Mouse (Mus musculus): ENCODE results near the gene Fignl2.

The Fignl2 gene

DNA sequence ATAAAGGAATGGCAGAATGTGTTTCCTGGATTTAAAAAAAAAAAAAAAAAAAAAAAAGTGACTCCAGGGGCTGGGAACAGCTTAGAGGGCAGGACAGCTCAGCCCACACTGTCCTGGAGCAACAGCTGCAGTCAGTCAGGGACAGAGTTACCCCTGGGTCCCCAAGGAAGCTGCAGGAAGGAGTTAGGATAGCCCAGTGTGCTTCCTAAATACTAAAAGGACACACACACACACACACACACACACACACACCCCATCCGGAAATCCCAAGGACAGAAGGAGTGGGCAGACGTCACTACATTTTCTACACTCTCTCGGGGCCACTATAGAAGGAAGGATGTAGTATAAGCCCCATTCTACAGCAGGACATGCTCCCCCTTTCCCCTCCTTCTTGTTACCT, 10.3 kb downstream of the Fignl2 start:
- DNase-seq (ENCODE audit: low spot score in 2 of 2), result no peak

DNA sequence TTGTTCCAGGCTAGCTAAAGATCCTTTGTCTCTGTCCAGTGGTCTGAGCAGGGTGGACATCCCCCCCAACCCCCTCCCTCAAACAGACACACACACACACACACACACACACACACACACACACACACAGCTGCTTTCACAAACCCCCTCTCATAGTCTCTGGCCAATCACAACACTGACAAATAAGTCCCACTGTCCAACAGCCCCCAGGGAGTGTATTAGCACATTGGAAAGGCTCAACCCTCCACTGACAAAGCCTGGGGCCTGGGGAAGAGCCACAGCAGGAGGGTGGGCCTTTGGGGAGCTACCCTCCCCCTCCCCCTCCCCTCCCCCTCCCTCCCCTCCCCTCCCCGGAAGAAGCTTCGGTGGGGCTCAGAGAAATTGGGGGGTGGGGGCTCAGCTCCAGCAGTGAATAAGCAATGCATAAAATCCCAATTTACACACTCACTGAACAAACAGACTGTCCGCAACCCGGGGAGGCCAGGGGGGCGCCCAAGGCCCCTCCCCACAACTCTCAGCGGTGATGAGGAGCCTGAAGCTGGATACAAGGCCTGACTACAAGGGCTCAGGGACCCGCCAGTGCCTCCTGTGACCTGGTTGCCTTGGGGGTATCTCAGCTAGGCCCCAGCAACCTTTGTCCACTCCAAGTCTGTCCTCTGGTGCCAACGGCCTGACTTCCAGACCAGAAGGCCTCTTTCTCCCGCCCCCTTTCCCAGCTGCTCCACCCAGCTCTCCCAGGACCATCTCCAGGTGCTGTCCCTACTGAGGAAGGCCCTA, 11.3 kb downstream of the Fignl2 start:
- DNase-seq (ENCODE audit: low spot score in 2 of 2), result no peak

DNA sequence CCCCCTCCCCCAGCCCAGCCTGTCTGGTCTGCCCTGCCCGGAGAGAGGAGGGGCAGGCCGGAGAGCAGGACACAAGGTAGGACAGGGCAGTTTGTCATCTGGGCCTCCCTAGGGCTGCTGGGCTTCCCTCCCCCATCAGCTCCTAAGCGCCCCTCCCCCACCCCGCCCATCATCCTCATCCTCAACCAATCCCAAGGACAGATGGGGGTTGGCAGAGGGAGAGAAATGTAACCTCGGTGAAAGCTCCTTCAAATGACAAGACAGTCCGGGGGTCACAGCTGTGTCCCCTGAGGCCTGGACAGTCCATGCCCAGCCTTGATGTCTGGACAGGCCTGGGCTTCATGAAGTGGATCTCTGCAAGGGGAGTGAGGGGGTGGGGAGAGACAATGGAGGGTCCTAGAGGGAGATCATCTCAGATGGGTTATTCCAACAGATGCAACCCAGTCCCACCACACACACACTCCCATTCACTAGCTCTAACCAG, 12.0 kb downstream of the Fignl2 start:
- DNase-seq (ENCODE audit: low spot score in 2 of 2), result no peak

DNA sequence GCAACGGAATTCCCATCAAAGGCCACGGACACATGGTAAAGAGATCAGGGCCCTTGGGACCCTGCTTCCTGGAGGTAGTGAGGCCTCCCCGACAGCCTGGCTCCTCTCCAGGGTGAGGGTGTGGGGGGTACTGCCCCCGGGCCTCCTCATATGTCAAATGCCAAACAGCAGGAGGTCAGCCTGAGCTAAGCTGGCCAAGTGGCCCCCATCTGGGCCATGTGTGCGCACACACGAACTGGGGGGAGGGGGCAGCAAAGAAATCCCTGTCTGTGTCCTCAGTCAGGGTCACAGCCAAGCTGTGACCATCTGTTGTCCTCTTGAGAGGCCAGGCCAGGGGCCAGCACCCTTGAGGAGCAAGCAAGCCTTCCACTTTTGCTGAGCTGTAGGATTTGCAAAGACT, 13.3 kb downstream of the Fignl2 start:
- DNase-seq (ENCODE audit: low spot score in 2 of 2), result no peak

DNA sequence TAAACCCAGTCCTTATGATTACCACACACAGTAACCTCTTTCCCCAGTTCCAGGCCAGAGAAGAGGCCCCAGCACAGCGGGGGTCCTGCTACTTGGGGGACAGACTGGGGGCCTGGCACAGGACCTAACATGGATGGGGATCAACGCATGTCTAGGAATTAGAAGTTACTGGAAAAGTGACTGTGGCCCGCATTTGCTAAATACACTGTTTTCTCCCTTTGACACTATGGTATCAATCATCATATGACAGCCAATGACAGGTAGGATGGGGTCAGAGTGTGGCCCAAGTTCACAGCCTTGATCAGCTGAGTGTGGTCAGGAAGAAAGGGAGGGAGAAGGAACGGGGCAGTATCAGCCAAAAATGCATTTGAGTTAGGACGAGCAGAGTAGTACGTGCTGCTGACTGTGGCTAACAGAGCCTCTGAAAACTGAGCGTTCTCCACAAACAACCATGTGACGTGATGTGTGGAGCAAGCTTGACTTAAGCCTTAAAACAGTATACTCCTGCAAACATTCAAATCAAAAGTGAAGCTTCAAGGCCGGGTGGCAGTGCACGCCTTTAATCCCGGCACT, 18.0 kb downstream of the Fignl2 start:
- no peak for DNase-seq (ENCODE audit: low spot score in 2 of 2)

DNA sequence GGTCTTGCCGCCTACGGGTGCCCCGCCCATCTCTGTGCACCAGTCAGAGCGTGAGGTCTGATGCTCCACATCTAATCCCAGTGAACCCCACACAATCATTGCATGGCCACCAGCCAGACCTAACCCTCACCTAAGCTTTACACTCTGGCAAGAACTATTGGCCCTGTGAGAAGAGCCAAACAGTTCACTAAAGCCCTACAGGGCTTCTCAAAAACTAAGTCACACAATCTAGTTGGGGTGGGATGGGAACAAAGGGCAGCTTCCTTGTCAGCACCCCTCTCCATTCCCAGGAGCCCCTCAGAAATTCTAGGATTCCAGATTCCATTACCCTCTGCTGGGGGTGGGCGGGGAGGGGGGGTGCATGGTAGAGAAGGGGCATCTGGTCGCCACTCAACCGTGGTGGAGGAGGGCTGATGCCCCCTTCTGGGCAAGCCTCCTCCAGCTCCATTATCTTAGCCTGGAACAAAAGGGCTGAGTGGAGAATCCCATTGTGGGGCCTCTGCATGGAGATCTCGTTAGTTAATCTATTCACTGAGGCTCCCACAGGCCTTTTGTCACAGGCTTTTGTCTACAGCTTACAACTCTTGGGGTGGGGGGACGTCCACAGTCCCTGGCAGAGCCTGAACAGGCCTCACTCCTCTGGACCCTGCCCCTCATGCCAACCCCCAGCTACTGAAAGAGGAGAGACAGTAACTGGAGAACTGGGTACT, 18.6 kb downstream of the Fignl2 start:
- no peak for DNase-seq (ENCODE audit: low spot score in 2 of 2)

DNA sequence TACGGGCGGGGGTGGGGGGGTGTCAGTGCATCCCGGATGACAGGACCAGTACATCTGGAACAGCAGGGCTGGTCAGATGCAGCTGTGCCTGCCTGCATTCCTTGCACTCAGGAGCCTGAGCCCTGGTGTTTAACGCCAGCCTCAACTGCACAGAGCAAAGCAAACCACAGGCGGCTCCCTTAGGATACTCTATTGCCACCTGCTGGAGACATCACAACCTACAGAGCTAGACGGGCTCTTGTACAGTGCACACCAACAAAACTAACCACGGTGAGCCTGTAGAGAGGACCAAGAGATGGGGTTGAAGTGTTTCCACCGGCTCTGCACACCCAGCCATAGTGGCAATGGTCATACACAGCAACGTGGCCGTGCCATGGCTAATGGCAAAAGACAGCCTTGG, 22.1 kb downstream of the Fignl2 start:
- no peak for DNase-seq (ENCODE audit: low spot score in 2 of 2)

DNA sequence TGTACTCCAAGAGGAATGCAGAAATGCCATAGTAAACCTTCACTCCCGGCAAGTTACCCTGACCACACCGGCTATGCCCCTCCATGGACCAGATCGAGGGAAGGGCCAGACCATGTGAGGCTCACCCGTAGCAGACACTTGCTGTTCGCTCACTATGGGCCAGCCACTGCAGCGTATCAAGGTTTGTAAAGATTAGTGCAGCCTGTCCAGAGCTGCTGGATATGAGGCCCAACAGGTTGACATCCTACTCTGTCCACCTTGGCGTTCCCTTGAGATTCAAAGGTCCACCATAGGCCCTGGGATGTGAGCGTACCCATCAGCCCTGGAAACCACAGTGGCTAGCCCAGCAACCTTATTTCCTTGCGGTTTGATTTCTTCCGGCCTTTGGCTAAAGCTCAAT, 23.8 kb downstream of the Fignl2 start:
- DNase-seq (ENCODE audit: low spot score in 2 of 2), result no peak

DNA sequence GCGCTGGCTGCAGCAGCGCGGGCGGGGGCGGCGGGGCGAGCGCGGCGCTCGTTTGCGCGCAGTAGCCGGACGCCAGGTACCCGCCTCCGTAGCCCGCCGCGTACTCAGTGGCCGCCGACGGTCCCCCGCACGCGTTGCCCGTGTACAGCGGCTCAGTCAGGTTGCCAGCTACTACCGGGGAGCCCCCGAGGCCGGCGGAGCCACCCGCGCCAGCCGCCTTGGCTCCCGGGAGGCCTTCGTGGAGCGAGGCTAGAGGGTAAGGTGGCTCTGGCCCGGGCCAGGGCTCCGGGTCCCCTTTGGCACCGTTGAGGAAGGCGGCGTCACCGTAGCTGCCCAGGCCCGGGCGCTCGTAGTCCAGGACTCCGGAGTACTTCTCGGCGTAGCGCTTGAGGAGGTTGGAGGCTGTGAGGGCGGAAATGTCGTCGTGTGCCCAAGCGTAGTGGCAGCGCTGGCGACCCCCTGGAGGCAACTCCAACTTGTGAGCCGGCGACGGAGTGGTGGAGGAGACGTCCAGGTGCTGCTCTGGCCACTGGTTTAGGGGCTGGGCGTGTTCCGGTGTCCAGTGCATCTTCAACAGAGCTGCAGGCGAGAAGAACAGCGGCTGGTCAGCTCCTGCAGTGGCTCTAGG, 24.4 kb downstream of the Fignl2 start:
- no peak for DNase-seq (ENCODE audit: low spot score in 2 of 2)

DNA sequence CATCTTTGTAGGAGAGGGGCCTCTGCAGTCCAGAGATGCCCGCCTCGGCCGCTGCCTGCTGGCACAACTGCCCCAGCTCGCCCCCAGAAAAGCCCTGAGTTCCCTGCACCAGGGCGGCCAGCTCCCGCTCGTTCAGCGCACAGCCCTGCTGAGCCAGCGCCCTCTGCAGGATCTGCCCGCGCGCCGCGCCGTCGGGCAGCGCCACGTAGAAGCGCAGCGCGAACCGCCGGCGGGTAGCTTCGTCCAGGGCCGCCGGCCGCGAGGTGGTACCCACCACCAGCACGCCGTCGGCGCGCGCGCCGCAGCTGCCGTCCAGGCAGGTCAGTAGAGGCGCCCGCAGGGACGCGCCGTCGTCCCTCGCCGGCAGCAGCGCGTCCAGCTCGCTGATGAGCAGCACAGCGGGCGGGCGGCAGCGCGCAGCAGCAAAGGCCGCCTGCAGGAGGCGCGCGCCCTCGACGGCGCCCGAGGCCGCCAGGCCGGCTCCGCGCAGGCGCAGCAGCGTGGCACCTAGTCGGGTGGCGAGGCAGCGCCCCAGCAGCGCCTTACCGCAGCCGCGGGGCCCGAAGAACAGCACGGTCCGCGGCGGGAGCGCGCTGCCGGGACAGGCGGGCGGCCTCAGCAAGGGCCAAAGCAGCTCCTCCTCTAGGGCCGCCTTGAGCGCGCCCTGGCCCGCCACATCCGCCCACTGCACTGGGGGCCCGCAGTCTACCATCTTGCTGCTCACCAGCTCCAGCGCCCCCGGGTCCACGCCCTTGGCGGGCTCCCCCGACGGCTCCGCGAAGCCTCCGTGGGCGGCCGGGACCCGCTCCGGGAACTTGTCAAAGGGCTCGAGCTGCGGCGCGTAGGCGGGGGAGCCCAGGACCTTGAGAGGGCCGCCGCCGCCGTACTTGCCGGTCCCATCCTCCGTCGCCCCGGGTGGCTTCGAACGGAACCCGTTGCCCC, 25.5 kb downstream of the Fignl2 start:
- no peak for DNase-seq (ENCODE audit: low spot score in 2 of 2)

DNA sequence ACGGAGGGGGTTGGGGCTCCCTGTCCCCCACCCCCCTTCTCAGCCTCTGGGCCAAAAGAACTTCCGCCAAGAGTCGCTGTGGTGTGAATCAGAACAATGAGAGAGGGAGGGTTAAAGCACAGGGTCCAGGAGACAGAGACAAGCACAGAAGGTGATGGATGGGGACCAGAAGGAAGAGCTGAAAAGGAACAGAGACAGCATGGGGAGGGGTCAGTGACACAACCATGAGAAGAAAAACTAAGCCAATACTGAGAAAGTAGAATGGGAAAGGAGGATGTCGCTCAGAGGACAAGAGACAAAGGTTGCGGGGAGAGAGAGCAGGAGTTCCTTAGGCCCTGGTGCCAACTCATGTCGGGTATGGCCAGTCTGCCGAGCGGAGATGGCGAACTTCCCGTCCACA, 26.5 kb downstream of the Fignl2 start:
- no peak for DNase-seq (ENCODE audit: low spot score in 2 of 2)

DNA sequence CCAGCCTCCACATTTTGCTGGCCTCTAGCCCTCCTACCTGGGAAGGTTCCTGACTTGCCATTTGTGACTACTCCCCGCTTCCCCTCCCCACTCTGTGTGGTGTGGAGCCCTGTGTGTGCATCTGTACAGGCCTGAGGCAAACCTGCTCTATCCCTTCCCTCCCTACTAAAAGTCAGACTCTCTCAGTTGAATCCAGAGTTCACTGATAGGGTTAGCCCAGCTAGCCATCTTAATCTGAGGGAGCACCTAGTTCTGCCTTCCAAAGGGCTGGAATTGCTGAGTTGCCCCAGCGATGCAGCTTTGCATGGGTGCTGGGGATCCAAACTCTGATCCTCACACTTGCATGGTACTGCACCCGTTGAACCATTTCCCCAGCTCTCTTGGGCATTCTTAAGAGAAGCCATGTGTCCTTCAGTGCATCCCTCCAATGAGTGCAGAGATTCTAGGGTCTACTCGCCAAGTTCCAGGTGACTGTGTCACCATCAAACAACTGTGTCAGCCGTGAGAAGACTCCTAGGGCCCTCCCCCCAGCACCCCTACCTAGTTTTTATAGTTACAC, 29.9 kb downstream of the Fignl2 start:
- DNase-seq (ENCODE audit: low spot score in 2 of 2), result no peak

DNA sequence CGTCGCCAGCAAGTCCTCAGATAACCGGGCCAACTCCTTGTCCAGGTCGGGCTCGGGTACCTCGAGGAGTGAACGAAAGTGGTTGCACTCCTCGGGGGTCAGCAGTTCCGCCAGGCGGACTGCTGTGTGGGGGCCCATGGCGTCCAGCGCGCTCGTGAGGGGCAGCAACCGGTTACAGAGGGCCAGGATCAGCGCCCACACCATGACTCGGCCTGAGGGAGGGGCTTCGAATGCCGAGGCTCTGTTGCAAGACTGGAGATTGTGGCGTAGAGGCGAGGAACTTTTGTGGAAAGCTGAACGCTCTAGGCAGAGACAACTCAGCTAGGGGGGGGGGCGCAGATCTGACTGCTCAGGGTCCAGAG, 31.2 kb downstream of the Fignl2 start, which contains the start of gene Gm47841:
Gm47841 (minus strand) TSS at position 204 of the 362 bp plus-strand sequence.
- DNase-seq (ENCODE audit: low spot score in 2 of 2), result no peak

DNA sequence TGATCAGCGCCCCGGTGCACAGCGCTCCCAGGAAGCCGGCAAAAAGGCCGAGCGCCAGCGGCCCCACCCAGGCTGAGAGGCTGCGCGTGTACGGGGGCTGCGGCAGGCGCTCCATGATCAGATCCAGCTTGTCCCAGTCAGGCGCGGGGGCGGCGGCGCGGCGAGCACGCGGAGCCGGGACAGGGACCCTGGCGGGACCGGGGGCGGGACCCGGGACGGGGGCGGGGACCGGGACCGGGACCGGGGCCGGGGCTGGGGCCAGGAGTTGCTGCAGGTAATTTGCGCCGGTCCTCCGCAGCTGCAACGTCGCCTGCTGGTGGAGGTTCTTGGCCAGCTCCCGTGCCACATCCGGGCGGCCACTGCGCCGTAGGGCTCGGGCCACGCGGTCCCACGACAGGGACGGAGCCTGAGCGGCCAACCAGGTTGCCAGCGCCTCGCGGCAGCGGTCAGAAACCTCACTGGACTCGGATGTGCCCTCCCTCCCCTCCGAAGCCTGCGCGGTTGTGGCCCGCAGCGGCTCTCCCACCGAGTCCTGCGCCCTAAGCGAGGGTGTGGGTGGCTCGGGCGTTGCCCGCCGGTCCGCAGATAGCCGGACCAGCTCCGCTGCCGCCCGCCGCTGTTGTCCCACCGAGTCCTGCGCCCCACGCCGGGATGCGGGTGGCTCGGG, 31.7 kb downstream of the Fignl2 start:
- DNase-seq (ENCODE audit: low spot score in 2 of 2), result peak; percentile 57 to 71

DNA sequence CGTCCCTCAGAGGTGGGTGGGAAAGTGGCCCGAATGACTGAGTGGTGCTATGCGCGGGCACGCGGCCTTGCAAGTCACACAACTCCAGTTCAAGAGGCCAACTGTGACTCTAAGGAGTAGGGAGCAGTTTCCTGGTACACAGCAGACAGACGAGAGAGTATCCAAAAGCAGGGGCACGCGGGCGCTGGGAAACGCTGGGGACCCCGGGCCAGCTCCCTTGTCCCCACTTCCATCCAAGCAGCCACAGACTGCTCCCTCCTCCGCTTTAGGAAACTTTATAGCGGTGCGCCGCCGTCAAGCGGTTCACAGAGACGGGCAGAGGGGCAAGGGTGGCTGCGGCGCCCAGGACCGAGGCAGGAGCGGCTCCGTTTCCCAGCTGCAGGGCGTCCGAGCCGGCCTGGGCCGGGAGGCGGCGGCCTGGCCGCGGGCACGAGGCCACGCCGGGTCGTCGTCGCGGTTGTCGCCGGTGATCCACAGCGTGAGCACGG, 32.3 kb downstream of the Fignl2 start:
- no peak for DNase-seq (ENCODE audit: low spot score in 2 of 2)

DNA sequence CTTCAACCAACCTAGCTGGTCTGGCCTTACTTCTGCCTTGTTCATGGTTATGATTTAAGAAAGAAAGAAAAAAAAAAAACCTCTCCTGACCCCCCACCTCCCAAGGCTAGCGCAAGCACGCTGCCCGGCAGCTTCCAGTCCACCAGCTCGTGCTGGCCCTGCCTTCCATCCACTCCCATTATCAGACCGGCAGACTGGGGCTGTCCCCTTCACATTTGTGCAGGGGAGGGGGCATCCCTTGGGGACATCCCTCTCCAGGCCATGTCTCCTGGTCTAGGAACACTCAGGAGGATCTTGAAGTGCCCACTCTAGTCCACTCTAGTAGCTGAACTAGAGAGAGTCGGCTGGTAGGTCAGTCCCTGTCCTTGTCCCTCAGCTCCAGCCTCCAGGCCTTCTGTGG, 33.8 kb downstream of the Fignl2 start:
- DNase-seq (ENCODE audit: low spot score in 2 of 2), result no peak

DNA sequence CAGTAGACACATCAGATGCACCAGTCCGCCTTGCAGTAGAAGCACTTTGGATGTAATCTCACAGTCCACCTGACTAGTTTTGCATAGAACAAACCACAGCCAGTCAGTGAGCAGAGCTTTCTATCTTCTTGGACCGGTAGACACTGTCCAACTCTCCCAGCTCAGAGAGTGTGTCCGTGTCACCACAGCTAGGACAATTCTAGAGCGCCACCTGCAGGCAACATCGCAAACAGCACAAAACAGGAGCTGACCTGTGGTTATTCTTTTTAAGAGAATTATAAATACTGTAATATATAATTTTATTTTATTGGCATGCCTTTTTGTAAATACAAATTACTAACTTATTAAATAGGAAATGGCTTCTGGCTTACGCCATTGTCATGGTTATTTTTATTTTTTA, 35.8 kb downstream of the Fignl2 start:
- no peak for DNase-seq (ENCODE audit: low spot score in 2 of 2)

DNA sequence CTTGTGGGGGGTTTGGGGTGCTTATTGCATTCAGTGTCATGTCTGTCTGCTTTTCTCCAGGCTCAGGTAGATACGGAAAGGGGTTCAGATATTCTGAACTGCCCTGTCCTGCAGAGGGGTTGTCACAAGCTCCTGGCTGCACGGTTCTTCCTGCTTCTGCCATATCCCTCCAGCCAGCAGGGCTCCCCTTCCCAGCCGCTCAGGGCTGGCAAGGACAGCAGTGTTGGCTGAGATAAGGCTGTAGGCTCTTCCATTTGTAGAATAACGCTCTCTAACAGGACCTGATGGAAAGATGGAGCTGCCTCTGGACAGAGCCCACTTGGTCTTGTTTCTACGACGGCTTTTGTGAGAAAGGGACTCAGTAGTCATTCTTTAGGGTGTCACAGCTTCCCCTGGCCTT, 36.4 kb downstream of the Fignl2 start:
- DNase-seq (ENCODE audit: low spot score in 2 of 2), result no peak

DNA sequence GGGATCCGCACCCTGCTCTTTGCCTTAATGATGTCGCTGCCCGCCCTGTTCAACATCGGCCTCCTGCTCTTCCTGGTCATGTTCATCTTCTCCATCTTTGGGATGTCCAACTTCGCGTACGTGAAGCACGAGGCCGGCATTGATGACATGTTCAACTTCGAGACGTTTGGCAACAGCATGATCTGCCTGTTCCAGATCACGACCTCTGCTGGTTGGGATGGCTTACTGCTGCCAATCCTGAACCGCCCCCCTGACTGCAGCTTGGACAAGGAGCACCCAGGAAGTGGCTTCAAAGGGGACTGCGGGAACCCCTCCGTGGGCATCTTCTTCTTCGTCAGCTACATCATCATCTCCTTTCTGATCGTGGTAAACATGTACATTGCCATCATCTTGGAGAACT, 38.7 kb downstream of the Fignl2 start:
- DNase-seq (ENCODE audit: low spot score in 2 of 2), result no peak

DNA sequence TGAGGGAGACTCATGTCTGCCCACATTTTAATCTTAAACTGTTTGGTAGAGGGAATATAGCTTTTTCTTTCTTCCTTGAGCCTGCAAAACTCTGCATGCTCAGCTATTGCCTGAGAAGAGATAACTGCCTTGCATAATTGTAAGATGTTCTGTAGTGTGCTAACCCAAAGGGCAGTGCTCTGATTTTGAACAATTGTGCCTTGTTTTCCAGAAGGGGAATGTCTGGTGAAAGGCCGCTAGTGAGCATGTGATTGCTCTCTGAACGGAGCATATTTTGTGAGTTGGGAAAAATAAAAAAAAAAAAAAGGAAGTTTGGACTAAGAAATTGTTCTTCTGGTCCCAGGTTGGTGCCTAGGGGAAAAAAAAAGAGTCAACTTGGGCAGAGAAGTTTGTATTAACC, 49.4 kb downstream of the Fignl2 start:
- DNase-seq (ENCODE audit: low spot score in 2 of 2), result no peak
